Mouse (Mus musculus): ENCODE data around the gene Cysrt1. TPM values are rescaled to one million over a fixed set of nuclear protein-coding genes. Genes with fewer than 3 reads are reported as not detected.

Gene Cysrt1
- polyA plus RNA-seq, 1 experiment, result 120 TPM

DNA sequence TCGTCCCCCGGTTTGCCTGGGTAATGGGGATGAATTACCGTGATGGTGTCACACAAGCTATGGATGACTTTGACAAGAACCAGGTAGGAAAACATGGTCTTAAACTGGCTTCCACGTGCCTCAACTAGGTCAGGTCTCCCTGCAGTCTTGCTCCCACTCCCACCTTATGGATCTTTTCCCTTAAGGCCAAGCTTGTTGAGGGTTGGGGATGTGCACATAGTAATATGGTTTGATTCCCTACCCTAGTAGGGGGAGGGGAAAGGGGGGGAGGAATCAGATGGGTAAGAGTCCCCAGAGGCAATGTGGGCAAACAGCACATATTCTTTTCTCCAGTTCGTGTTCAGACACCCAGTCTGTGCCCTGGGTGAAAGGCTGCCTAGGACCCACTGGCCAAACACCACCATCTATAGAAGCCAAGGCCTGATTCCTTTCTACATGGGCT lies 20.9 kb downstream of the Cysrt1 start:
- no peak overlapping the region for H3K4me3 ChIP-seq (replicated peaks; ENCODE audit: extremely low read depth, low read depth, low read length)
- WGBS, result 71% methylated on average over 5 of the region's 5 CpGs
- peaks cover 6% of the 10 kb centered on the region for H3K4me1 ChIP-seq (ENCODE audit: control insufficient read depth, insufficient read depth, low read length)
- no peak for DNase-seq
- TF ChIP-seq CTCF (IDR thresholded peaks at IDR 0.05; ENCODE audit: insufficient read depth, low read length) (no peak), POLR2A (IDR thresholded peaks at IDR 0.05; ENCODE audit: borderline replicate concordance, extremely low read depth, low read depth, low read length) (peak; percentile 38; the same call in 1 of the 2 replicates)

DNA sequence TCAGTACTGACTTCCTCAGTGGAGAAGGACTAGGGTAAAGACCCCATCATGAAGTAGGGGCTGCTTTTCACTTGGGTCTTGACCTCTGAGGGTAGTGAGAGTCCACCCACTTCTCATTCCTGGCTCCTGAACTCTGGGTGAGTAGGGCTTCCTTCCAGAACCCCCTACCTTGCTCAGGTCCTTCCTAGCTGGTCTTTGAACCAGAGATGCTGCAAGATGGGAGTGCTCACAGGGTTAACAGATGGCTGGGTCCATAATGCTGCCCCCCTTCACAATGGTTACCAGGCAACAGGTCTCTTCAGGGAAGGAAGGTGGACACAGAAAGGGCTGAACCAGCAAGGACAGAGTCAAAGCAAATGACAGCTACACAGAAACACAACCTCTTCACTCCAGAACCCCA lies 23.8 kb downstream of the Cysrt1 start, which contains the start of gene Fam166a:
TSS of gene Fam166a (plus strand) at position 301 of the 400 bp plus-strand sequence.
- Histone ChIP-seq H3K4me3 (replicated peaks; ENCODE audit: extremely low read depth, low read depth, low read length) (no peak within 1 kb of the TSS), H3K4me1 (ENCODE audit: control insufficient read depth, insufficient read depth, low read length) (no peaks in the 10 kb centered on the region; the same call in 1 of the 2 replicates)
- DNase-seq, result no peak
- no peak for TF ChIP-seq CTCF (IDR thresholded peaks at IDR 0.05; ENCODE audit: insufficient read depth, low read length)
- no peak for TF ChIP-seq POLR2A (IDR thresholded peaks at IDR 0.05; ENCODE audit: borderline replicate concordance, extremely low read depth, low read depth, low read length)

DNA sequence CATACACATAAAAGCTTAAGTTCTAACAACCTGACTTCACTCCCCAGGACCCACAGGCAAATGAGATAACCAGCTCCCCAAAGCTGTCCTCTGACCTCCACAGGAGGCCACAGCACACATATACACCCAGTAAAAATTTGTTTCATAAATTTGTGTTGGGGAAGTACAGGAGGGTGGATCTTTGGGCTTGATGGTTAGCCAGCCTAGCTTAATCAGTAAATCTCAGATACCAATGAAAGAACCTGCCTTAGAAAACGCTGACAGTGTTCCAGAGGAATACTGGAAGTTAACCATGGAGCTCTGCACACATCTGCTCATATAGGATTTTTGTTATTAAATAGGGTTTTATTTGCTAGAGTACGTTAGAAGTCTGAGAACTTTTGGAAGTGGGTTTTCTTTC lies 24.6 kb downstream of the Cysrt1 start:
- Histone ChIP-seq H3K4me3 (replicated peaks; ENCODE audit: extremely low read depth, low read depth, low read length) (no peak overlapping the region), H3K4me1 (ENCODE audit: control insufficient read depth, insufficient read depth, low read length) (no peaks in the 10 kb centered on the region)
- DNase-seq, result no peak
- WGBS, result 58% methylated on average over 2 of the region's 2 CpGs
- no peak for TF ChIP-seq POLR2A (IDR thresholded peaks at IDR 0.05; ENCODE audit: borderline replicate concordance, extremely low read depth, low read depth, low read length)
- TF ChIP-seq CTCF (IDR thresholded peaks at IDR 0.05; ENCODE audit: insufficient read depth, low read length), result no peak

DNA sequence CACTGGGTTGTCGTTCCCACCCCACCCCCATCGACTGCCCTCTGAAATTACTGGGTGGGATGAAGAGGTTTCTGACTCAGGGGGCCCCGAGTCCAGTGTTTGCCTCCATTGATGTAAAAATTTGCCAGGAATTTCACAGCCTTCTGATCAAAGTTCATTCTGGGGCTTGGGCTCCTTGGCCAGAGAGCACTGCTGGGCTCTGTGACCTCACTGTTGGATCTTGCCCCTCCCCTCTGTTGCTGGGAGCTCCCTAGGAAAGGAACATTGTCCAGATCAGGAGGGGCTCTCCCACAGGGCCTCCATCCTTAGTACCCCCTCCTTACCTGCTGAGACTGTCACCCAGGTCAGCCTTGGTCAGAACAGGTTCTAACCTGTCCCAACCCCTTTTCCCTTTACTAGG lies 27.8 kb downstream of the Cysrt1 start, which contains the start of gene Stpg3:
TSS of gene Stpg3 (minus strand) at position 194 of the 400 bp plus-strand sequence.
- Histone ChIP-seq H3K4me3 (replicated peaks; ENCODE audit: extremely low read depth, low read depth, low read length) (no peak within 1 kb of the TSS), H3K4me1 (ENCODE audit: control insufficient read depth, insufficient read depth, low read length) (peaks cover 8% of the 10 kb centered on the region; the same call in 1 of the 2 replicates)
- no peak for DNase-seq
- TF ChIP-seq CTCF (IDR thresholded peaks at IDR 0.05; ENCODE audit: insufficient read depth, low read length) (no peak), POLR2A (IDR thresholded peaks at IDR 0.05; ENCODE audit: borderline replicate concordance, extremely low read depth, low read depth, low read length) (no peak)
- WGBS, result 66% methylated on average over 3 of the region's 3 CpGs

DNA sequence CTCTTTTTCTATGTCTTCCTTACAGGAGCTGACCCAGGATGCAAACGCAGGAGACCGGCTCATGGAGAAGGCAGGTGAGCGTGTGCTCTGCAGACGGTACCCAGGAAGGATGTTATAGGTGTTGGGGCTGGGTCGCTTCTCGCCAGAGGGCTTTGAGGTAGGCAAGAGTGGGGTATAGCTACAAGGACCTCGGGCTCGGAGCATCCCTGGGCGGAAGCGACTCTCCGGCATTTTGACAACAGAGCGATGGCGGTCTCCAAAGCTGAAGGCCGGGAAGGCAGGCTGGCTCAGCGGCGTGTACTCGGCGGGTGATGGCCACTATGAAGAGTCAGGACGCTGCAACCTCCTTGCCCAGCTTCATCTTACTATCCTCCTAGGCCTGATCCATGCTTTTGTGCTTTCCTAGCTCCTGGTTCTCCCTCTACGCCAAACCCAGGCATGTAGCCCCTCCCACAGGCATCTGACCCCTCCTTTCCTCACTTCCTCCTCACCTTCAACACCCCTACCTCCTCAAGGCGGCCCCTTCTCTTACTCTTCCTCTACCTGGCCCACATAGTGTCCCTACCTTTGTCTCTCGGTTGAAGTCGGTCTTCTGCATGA lies 28.9 kb downstream of the Cysrt1 start:
- 71% methylated on average over 23 of the region's 23 CpGs for WGBS
- TF ChIP-seq CTCF (IDR thresholded peaks at IDR 0.05; ENCODE audit: insufficient read depth, low read length), result no peak
- no peak for TF ChIP-seq POLR2A (IDR thresholded peaks at IDR 0.05; ENCODE audit: borderline replicate concordance, extremely low read depth, low read depth, low read length)
- Histone ChIP-seq H3K4me1 (ENCODE audit: control insufficient read depth, insufficient read depth, low read length) (peaks cover 8% of the 10 kb centered on the region; the same call in 1 of the 2 replicates), H3K4me3 (replicated peaks; ENCODE audit: extremely low read depth, low read depth, low read length) (no peak overlapping the region)
- DNase-seq, result no peak

DNA sequence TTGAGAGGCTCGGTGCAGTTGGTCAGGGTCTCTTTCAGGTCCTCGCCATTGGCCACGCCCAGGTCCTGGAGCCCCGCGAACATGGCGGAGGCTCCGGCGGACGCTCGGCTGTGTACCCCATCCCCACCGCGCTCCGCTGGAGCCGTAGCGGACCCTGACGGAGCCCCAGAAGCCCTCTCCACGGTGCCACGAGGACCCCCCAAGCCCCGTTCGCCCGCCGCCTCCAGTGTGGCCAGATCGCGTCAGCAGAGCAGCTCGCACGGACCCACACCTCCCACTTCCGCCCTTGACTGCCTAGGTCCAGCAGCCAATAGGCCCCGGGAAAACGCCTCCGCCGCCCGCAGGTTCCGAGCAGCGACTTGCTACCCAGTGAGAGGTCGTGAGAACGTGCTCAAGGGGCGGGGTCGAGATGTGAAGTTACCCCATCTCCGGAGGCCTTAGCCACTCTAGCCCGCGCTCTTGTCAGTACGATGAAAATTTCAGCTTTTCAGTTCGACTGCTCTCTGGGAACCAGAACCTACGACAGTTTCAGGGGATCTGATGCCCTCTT lies 31.1 kb downstream of the Cysrt1 start, which contains the start of gene Nelfb:
TSS of gene Nelfb (minus strand) at position 369 of the 550 bp plus-strand sequence.
- Histone ChIP-seq H3K4me3 (replicated peaks; ENCODE audit: extremely low read depth, low read depth, low read length) (peak within 1 kb of the TSS; percentile 90), H3K4me1 (ENCODE audit: control insufficient read depth, insufficient read depth, low read length) (peaks cover 8% of the 10 kb centered on the region; the same call in 1 of the 2 replicates)
- under 1% methylated on average over 44 of the region's 44 CpGs for WGBS
- TF ChIP-seq CTCF (IDR thresholded peaks at IDR 0.05; ENCODE audit: insufficient read depth, low read length), result no peak
- peak; percentile 81; the same call in 1 of the 2 replicates for TF ChIP-seq POLR2A (IDR thresholded peaks at IDR 0.05; ENCODE audit: borderline replicate concordance, extremely low read depth, low read depth, low read length)
- DNase-seq, result peak; percentile 91

DNA sequence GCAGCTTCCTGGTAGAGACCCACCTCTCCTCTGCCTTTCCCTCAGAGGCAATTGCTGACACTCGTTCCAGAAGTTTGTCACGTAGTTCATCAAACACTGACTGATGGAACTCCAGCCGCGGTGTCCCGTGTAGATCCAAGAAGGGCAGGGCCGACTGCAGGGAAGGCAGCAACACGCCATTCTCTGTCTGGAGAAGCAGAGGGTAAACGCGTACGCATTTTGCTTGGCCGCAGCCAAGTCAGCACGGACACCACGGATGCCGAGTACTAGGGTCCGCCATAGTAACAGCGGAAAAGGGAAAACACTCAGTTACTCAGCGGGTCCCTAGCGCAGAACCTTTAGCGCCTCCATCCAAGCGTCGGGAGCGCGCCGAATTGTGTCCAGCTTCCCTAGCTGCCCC lies 31.6 kb downstream of the Cysrt1 start:
- peak; percentile 31 for DNase-seq
- Histone ChIP-seq H3K4me1 (ENCODE audit: control insufficient read depth, insufficient read depth, low read length) (peaks cover 8% of the 10 kb centered on the region; the same call in 1 of the 2 replicates), H3K4me3 (replicated peaks; ENCODE audit: extremely low read depth, low read depth, low read length) (peak overlapping the region; percentile 90)
- TF ChIP-seq CTCF (IDR thresholded peaks at IDR 0.05; ENCODE audit: insufficient read depth, low read length), result no peak
- TF ChIP-seq POLR2A (IDR thresholded peaks at IDR 0.05; ENCODE audit: borderline replicate concordance, extremely low read depth, low read depth, low read length), result no peak
- WGBS, result under 1% methylated on average over 24 of the region's 24 CpGs

DNA sequence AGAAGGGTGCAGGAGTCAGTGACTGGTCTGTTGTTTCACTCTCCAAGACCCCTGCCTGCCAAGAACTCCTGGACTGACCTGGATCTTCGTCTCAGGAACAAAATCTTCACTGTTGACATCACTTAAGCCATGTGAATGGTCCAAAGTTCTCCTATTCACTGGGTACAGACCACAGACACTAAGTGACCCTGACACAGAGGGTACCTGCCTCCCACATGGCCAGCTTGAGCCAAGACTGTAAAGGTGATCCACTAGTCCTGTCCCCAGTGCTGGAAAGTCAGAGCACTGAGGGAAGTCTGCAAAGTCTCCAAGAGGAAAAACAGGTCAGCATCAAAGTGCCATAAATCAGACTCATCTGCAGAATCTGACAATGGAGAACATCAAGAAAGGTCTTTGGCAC lies 34.7 kb downstream of the Cysrt1 start:
- H3K4me1 ChIP-seq (ENCODE audit: control insufficient read depth, insufficient read depth, low read length), result peaks cover 8% of the 10 kb centered on the region; the same call in 1 of the 2 replicates
- no peak for TF ChIP-seq POLR2A (IDR thresholded peaks at IDR 0.05; ENCODE audit: borderline replicate concordance, extremely low read depth, low read depth, low read length)
- TF ChIP-seq CTCF (IDR thresholded peaks at IDR 0.05; ENCODE audit: insufficient read depth, low read length), result no peak
- 85% methylated on average over 1 of the region's 1 CpGs for WGBS
- no peak overlapping the region for H3K4me3 ChIP-seq (replicated peaks; ENCODE audit: extremely low read depth, low read depth, low read length)
- no peak for DNase-seq

DNA sequence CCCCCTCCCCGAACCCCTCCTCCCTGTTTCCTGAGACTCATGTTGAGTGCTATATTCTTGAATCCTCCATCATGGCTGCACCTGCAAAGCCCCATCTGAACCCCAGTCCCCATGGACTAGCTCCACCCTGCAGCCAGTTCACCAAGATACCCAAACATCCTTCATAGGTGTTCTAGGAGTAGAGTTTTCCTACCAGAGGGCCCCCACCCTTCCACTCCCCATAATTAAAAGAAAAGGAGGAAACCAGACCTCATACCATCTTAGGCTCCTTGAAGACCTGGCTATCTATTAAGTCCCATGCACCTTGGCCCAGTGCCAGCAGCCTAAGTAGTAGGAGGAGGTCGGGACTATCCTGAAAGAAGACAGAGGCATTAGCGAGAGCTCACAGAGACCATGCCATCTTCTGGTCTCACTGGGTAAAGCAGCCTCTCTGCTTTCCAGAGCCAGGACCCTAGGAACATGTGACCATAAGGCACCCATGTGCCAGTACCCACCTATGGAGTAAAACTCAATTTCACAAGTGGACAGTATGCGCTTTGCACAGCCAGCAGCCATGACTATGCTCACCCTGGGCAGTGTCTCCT lies 38.5 kb downstream of the Cysrt1 start:
- TF ChIP-seq POLR2A (IDR thresholded peaks at IDR 0.05; ENCODE audit: borderline replicate concordance, extremely low read depth, low read depth, low read length), result no peak
- DNase-seq, result no peak
- 63% methylated on average over 4 of the region's 4 CpGs for WGBS
- Histone ChIP-seq H3K4me3 (replicated peaks; ENCODE audit: extremely low read depth, low read depth, low read length) (no peak overlapping the region), H3K4me1 (ENCODE audit: control insufficient read depth, insufficient read depth, low read length) (no peaks in the 10 kb centered on the region; the same call in 1 of the 2 replicates)

Measured in lung, adult 2 months (tissue).